8 mouse cellular contexts compared by ENCODE assay signal in the genomic region with DNA sequence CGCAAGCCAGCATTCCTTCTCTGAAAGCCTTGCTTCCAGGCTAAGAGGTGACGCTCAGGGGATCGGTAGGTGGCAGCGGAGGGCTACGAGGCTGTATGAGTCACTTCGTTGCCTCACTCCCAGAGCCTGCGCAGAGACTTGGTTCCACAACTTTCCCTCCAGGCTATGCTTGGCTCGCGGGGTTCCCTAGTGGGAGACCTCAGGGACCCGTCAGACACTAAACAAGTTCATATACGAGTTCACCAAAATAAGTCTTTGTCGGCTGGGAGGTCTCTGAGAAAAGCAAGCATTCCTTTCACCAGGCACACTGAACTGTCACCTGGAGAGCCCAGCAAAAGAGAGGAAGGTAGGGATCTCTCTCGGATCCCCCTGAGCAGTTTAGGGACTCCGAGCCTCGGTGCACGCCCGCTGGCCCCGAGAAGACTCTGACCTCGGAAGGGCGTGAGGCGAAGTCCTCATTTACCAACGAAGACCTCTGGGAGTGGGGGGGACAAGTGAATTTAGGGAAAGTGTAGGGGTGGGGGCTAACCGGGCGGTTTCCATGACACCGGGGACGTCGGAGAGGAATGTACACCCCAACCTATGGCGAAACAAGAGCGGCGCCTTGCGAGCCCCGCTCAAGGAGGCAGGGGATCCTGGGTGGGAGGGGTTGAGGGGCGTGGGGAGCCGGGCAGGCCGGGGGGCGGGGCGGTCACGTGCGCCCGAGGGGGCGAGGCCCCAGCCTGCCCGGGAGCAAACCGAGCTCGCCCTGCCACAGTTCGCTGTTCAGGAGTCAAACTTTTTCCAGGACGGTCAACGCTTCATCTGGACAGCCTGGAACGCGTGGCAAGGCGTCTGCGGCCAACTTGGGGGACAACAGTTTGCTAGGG. TPM values are rescaled to one million over a fixed set of nuclear protein-coding genes. Genes with fewer than 3 reads are reported as not detected.
DNase-seq lines count a peak whose midpoint lies in the region; ATAC-seq and TF ChIP-seq lines count a peak whose summit lies in the region.

A gene (plus strand): TSS at position 713 of the 869 bp plus-strand sequence.

- H3K36me3 ChIP-seq in hindbrain, embryonic 12.5 days = no peaks in the 10 kb centered on the region
- H3K36me3 ChIP-seq in lung, postnatal 0 days (ENCODE audit: insufficient read depth, low read length) = no peaks in the 10 kb centered on the region

- H3K4me2 ChIP-seq in hindbrain, embryonic 12.5 days (replicated peaks) = peak within 1 kb of the TSS; percentile 92
- peak within 1 kb of the TSS; percentile 89 for H3K4me2 ChIP-seq in lung, postnatal 0 days (replicated peaks; ENCODE audit: low read depth, low read length)

- H3K4me3 ChIP-seq in hindbrain, embryonic 12.5 days = peak within 1 kb of the TSS; percentile 41
- peak within 1 kb of the TSS; percentile 57 for H3K4me3 ChIP-seq in lung, postnatal 0 days (ENCODE audit: low read depth, low read length)

- under 1% methylated on average over 50 of the region's 51 CpGs for WGBS in hindbrain, embryonic 12.5 days
- WGBS in lung, postnatal 0 days = under 1% methylated on average over 47 of the region's 51 CpGs

- peaks cover 11% of the 10 kb centered on the region for H3K4me1 ChIP-seq in hindbrain, embryonic 12.5 days
- 0 out of 2 replicates have a peak, but pooled peaks cover 4% of the 10 kb centered on the region for H3K4me1 ChIP-seq in lung, postnatal 0 days (ENCODE audit: insufficient read depth, low read depth, low read length)

- TF ChIP-seq EP300 in lung, postnatal 0 days (IDR thresholded peaks at IDR 0.05) = 0 out of 2 replicates have a peak, but pooled peaks have one; percentile 35

- peak; percentile 83 for DNase-seq in Muller cell, postnatal 12 days (ENCODE audit: inconsistent ontology term)
- peak; percentile 33 for DNase-seq in cerebellum, adult 8-10 months
- peak; percentile 32 to 74 for DNase-seq in frontal cortex, postnatal 10 days (ENCODE audit: low spot score in 2 of 2)
- DNase-seq in layer of hippocampus, postnatal 10 days (ENCODE audit: low spot score in 2 of 2) = peak; percentile 63 to 80
- DNase-seq in lung, postnatal 0 days (ENCODE audit: low spot score) = peak; percentile 97
- DNase-seq in ovary, postnatal 10 days (ENCODE audit: low spot score) = peak; percentile 46
- DNase-seq in thymus, postnatal 25 days = peak; percentile 68

- peak within 1 kb of the TSS; percentile 45 for H3K9ac ChIP-seq in hindbrain, embryonic 12.5 days
- peak within 1 kb of the TSS; percentile 43 for H3K9ac ChIP-seq in lung, postnatal 0 days (replicated peaks; ENCODE audit: low read depth)

- H3K27ac ChIP-seq in hindbrain, embryonic 12.5 days = no peak within 1 kb of the TSS
- peak within 1 kb of the TSS; percentile 88 for H3K27ac ChIP-seq in lung, postnatal 0 days (ENCODE audit: low read length)

- ATAC-seq in hindbrain, embryonic 12.5 days (ENCODE audit: low FRiP score) = peak; percentile 81
- peak; percentile 96 for ATAC-seq in lung, postnatal 0 days

- H3K27me3 ChIP-seq in hindbrain, embryonic 12.5 days = peaks cover 19% of the 10 kb centered on the region
- H3K27me3 ChIP-seq in lung, postnatal 0 days (replicated peaks; ENCODE audit: insufficient read depth, low read length) = no peaks in the 10 kb centered on the region

- peak; percentile 95 for TF ChIP-seq CTCF in lung, postnatal 0 days (IDR thresholded peaks at IDR 0.05)

- H3K9me3 ChIP-seq in hindbrain, embryonic 12.5 days (replicated peaks) = no peaks in the 10 kb centered on the region
- H3K9me3 ChIP-seq in lung, postnatal 0 days (ENCODE audit: low read length) = no peaks in the 10 kb centered on the region

RNA-seq across cellular contexts. Expression of the gene that starts here (rescaled TPM):
- polyA plus RNA-seq in hindbrain, embryonic 12.5 days (2016; fragmentation: Nextera tagmentation; extraction: Ambion mirVana) = 2.6 and 3.4 TPM in 2 replicates
- 1 to 10 TPM; 2.8 to 3.0 TPM for total RNA-seq in layer of hippocampus, postnatal 10 days (2021)
- polyA plus RNA-seq in lung, postnatal 0 days (2015; fragmentation: Nextera tagmentation; extraction: Ambion mirVana) = 23.3 and 26.8 TPM in 2 replicates

Comparison
In these comparisons a context has a peak if more than half of its experiments do, and no peak if none do; other contexts are left out.
1. DNase-seq: peak in every context shown above with its lines; median percentile 97 in lung, postnatal 0 days; 83 in Muller cell, postnatal 12 days; 72 in layer of hippocampus, postnatal 10 days; 68 in thymus, postnatal 25 days; 53 in frontal cortex, postnatal 10 days; 46 in ovary, postnatal 10 days; 33 in cerebellum, adult 8-10 months.